Mouse (Mus musculus) forebrain, embryonic 10.5 days (tissue): ENCODE measurements around the gene Chrna10. TPM values are rescaled to one million over a fixed set of nuclear protein-coding genes. Genes with fewer than 3 reads are reported as not detected.
A peak's percentile ranks its signal among the peaks of the same experiment; 100 is the strongest.

ENCODE experiments used
- DNase-seq: peaks from one replicate; pipeline ENCODE4 v3.0.0-alpha.2; 2017; ENCODE audit warnings: low spot score; ENCODE audit errors: extremely low spot score
- H3K27ac ChIP-seq: fragments of 300-500 bp; sonication (generic); 2 replicates; pipeline ENCODE4 v1.5.1; 2016; ENCODE audit warnings: mild to moderate bottlenecking
- H3K27me3 ChIP-seq: fragments of 300-500 bp; sonication (generic); 2 replicates; pipeline ENCODE4 v1.6.1; 2016; ENCODE audit warnings: mild to moderate bottlenecking; ENCODE audit not compliant: poor library complexity, severe bottlenecking
- H3K36me3 ChIP-seq: fragments of 300-500 bp; sonication (generic); replicated peaks from 2 replicates; pipeline ENCODE4 v1.6.1; 2016; ENCODE audit warnings: mild to moderate bottlenecking, moderate library complexity
- H3K4me1 ChIP-seq: fragments of 300-500 bp; sonication (generic); 2 replicates; pipeline ENCODE4 v1.6.1; 2016
- H3K4me3 ChIP-seq: fragments of 300-500 bp; sonication (generic); 2 replicates; pipeline ENCODE4 v1.5.1; 2016; ENCODE audit warnings: mild to moderate bottlenecking, moderate library complexity
- H3K9me3 ChIP-seq: fragments of 300-500 bp; sonication (generic); 2 replicates; pipeline ENCODE4 v1.6.1; 2016; ENCODE audit warnings: mild to moderate bottlenecking, moderate library complexity
- WGBS: fragments of 180-500 bp; shearing (Covaris S2); methylation state at CpG from one replicate; pipeline ENCODE4 v1.1.7; 2016; 5-methylcytosine and 5-hydroxymethylcytosine counted together
- polyA plus RNA-seq: library from polyadenylated mRNA; unstranded; fragments of >200 nt; fragmentation: Nextera tagmentation; extraction: Ambion mirVana; gene quantifications from 2 replicates; pipeline ENCODE4 v1.2.1, GENCODE M21; 2016

The Chrna10 gene
- polyA plus RNA-seq, 1 experiment from 2014 or later: not detected

DNA sequence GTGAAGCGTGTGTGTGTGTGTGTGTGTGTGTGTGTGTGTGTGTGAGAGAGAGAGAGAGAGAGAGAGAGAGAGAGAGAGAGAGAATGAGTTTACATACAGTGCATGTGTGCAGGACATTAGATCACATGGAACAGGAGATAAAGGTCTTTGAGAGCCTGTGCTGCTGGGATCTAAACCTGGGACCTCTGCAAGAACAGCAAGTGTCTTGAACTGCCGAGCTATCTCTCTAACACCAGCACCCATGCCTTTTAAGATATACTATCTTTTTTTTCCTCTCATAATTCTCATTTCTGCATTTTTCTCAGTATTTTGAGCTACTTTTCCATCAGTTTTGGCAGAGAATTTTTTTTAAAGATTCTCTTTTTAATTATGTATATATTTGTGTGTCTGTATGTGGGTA lies 13.1 kb downstream of the Chrna10 start:
- no peak overlapping the region for H3K27ac ChIP-seq
- peaks cover 37% of the 10 kb centered on the region for H3K27me3 ChIP-seq
- 95% methylated on average over 2 of the region's 2 CpGs for WGBS
- no peaks in the 10 kb centered on the region for H3K36me3 ChIP-seq
- H3K9me3 ChIP-seq: no peaks in the 10 kb centered on the region
- no peak for DNase-seq
- H3K4me1 ChIP-seq: peaks cover 56% of the 10 kb centered on the region
- H3K4me3 ChIP-seq: no peak overlapping the region

DNA sequence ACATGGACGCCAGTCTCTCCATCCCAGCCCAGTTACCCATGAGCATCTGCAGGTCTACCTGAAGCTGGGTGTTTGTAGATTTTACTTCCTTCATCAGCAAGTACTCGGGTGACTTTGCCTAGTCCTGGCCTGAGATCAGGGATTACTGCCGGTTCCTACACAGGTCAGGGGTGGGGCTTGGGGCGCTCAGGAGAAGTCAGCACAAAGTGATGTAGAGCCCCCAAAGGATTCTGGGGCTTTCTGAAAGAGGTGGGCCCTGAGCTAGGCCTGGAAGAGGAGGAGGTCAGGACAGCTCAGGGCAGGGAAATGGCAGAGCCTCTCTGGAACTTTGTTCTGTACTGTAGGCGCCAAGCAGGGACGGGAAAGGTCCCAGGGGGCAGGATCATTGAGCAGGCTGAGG lies 13.9 kb downstream of the Chrna10 start:
- Histone ChIP-seq H3K27ac (peak overlapping the region; percentile 60; the same call in 1 of the 2 replicates), H3K27me3 (peaks cover 38% of the 10 kb centered on the region), H3K9me3 (no peaks in the 10 kb centered on the region), H3K4me3 (no peak overlapping the region), H3K4me1 (peaks cover 56% of the 10 kb centered on the region), H3K36me3 (no peaks in the 10 kb centered on the region)
- DNase-seq: no peak
- 51% methylated on average over 6 of the region's 6 CpGs for WGBS

DNA sequence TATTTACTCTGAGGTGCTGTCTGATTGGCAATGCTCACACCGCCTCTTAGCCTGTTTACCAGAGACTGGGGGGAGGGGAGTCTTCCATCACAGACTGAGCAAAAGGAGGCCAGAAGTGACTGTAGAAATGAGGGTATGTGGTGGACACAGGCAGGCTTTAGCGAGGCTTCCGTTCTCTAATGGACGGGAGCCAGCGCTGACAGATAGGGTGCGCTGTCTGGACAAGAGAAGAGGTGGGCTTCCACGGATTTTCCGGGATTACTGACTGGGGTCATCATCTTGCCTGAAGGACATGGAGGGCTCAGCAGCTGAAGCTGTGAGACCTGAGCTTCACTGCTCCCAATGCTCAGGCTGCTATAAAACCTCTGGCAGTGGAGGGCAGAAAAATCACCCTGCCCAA lies 14.4 kb downstream of the Chrna10 start:
- Histone ChIP-seq H3K27me3 (peaks cover 34% of the 10 kb centered on the region), H3K9me3 (no peaks in the 10 kb centered on the region), H3K27ac (no peak overlapping the region), H3K36me3 (no peaks in the 10 kb centered on the region), H3K4me3 (no peak overlapping the region), H3K4me1 (peaks cover 54% of the 10 kb centered on the region)
- no peak for DNase-seq
- WGBS: 51% methylated on average over 8 of the region's 8 CpGs

DNA sequence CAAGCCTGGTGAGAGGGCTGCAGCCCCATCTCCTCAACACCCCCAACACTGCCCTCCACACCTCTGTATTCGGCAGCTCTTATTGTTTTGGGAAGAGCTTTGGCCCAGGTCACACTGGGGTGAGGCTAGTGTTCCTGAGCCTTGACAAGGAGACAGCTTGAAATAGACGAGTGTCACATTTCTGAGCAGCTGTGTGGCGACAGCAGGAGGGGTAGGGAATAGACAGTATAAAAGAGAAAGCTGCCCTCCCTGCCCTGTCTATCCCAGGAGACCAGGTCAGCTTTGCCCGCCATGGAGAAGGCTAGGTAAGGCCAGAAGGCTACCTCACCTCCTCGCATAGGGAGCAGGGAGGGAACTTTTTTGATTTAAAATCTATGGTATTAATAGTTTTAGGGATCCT lies 15.1 kb downstream of the Chrna10 start, which contains the start of gene Art1:
Gene Art1 (plus strand): TSS at position 257 of the 400 bp plus-strand sequence.
- Histone ChIP-seq H3K27me3 (peaks cover 26% of the 10 kb centered on the region), H3K9me3 (no peaks in the 10 kb centered on the region), H3K27ac (peak within 1 kb of the TSS; percentile 79), H3K4me1 (peaks cover 47% of the 10 kb centered on the region), H3K4me3 (peak within 1 kb of the TSS; percentile 50; the same call in 1 of the 2 replicates), H3K36me3 (no peaks in the 10 kb centered on the region; the same call in 1 of the 2 replicates)
- WGBS: 41% methylated on average over 5 of the region's 5 CpGs
- no peak for DNase-seq

DNA sequence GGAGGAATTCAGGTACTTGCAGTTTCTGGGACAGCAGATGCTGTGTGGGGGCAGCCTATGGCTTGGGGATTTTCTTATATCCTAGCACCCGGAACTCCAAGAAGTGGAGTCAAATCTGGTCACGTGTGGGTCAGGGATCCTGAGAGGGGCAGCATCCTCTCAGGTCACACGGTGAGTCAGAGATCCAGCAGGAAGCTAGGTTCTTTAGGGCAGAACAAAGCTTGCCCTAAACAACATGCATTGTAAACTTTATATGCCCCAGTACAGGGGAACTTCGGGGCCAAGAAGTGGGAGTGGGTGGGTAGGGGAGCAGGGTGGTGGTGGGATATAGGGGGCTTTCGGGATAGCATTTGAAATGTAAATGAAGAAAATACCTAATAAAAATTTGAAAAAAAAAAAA lies 15.8 kb downstream of the Chrna10 start:
- Histone ChIP-seq H3K36me3 (peaks cover 2% of the 10 kb centered on the region), H3K27ac (peak overlapping the region; percentile 79)
- no peak for DNase-seq

DNA sequence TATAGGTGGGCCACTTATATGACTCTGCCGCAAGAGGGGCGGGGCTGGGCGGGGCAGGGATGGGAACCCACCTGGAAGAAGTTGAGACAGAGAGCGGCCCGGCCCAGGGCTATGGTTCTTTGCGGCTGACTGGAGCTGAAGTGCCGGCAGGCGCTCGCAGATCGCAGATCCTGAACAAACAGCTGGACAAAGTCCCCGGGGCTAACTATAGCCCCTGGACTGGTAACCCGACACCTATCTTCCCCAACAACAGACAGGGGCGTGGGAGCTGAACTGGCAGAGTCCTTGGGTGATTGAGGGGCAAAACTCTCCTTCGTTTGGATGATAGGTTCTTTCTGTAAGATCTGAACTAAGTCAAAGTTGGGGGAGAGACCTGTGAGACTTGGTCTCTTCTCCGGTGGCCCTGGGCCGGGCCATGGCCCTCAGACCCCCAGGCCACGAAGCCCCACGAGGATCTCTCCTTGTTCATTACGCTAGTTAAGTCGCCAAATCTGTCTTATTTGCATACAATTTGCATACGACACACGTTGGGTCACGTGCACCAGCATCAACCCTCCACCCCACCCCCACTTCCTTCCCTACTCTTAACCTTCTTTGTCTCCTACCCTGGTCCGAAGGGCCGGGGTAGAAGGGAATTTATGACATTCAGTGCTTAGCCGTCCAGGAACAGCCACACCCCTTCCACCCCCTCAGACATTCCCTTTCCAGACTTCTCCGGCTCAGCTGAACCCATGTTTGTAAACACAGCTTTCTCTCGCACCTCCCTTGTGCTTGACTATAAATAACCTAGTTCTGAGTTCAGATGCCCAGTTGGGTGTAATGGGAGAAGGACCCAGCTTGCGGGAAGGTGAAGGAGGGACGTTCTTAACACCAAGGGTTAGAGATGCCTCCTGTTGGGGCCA lies 16.6 kb downstream of the Chrna10 start:
- H3K27me3 ChIP-seq: peaks cover 17% of the 10 kb centered on the region

More for the DNA sequence above, 15.8 kb downstream of the Chrna10 start:
- H3K9me3 ChIP-seq: no peaks in the 10 kb centered on the region
- 63% methylated on average over 5 of the region's 5 CpGs for WGBS
- H3K4me3 ChIP-seq: peak overlapping the region; percentile 50; the same call in 1 of the 2 replicates
- H3K27me3 ChIP-seq: peaks cover 20% of the 10 kb centered on the region
- H3K4me1 ChIP-seq: peaks cover 44% of the 10 kb centered on the region

DNA sequence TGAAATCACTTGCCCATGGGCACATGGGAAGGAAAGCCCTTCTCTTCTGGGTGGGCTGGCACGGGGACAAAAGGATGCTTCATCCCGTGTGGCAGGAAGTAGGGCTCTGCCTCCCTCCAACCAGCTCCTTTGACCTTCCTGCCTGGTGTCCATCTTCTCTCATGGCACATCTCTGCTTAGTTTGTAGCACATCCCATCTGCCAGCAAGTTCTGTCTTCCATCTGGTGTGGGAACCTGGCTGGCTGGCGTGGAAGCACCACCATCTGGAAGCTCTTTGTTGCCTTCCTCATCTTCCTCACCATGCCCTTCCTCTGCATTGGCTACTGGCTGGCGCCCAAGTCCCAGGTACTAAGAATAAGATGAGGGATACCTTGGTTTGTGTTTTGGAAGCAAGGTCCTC lies 29.3 kb downstream of the Chrna10 start:
- H3K4me1 ChIP-seq: no peaks in the 10 kb centered on the region

More for the DNA sequence above, 16.6 kb downstream of the Chrna10 start:
- H3K27ac ChIP-seq: peak overlapping the region; percentile 79
- 4% methylated on average over 30 of the region's 30 CpGs for WGBS
- H3K4me1 ChIP-seq: peaks cover 44% of the 10 kb centered on the region
- no peaks in the 10 kb centered on the region for H3K9me3 ChIP-seq
- H3K4me3 ChIP-seq: peak overlapping the region; percentile 50
- H3K36me3 ChIP-seq: peaks cover 8% of the 10 kb centered on the region
- peak; percentile 66 for DNase-seq

DNA sequence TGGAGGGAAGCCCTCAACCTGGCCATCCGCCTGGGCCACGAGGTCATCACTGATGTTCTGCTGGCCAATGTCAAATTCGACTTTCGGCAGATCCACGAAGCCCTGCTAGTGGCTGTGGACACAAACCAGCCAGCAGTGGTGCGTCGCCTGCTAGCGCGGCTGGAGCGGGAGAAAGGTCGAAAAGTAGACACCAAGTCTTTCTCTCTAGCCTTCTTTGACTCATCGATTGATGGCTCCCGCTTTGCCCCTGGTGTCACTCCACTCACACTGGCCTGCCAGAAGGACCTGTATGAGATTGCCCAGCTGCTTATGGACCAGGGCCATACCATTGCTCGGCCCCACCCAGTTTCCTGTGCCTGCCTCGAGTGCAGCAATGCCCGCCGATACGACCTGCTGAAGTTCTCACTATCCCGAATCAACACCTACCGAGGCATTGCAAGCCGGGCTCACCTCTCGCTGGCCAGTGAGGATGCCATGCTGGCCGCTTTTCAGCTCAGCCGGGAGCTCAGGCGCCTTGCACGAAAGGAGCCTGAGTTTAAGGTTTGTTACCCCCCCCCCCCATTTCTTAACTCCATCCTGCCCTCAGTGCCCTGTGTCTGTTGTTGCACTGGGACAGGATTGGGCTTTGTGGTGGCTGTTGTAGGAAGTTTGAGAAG lies 32.5 kb downstream of the Chrna10 start:
- no peak overlapping the region for H3K4me3 ChIP-seq
- no peaks in the 10 kb centered on the region for H3K9me3 ChIP-seq
- H3K4me1 ChIP-seq: no peaks in the 10 kb centered on the region
- no peak for DNase-seq
- H3K27ac ChIP-seq: no peak overlapping the region
- WGBS: 95% methylated on average over 26 of the region's 26 CpGs
- no peaks in the 10 kb centered on the region for H3K27me3 ChIP-seq
- H3K36me3 ChIP-seq: peaks cover 99% of the 10 kb centered on the region

More for the DNA sequence above, 29.3 kb downstream of the Chrna10 start:
- Histone ChIP-seq H3K36me3 (peaks cover 85% of the 10 kb centered on the region), H3K9me3 (no peaks in the 10 kb centered on the region; the same call in 1 of the 2 replicates), H3K27me3 (no peaks in the 10 kb centered on the region), H3K4me3 (no peak overlapping the region), H3K27ac (no peak overlapping the region)
- WGBS: 92% methylated on average over 4 of the region's 4 CpGs
- no peak for DNase-seq

DNA sequence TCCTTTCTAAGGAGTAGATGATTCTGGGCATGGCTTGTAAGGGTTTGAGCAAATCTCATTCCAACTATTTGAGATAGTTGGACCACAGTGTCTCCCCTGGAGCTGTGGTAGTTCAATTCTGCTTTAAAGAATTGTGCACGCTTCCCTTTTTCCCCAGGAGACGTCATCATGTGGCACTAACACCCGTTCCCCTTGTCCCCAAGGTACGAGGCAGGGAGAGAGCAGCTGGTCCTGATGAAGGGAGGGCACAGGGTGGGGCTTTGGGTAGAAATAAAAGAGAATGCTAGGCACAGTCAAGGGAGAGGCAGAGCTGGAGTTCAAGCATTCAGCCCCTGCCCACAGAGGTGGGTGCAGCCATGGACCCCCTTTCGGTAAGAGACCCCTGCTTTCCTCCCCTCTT lies 33.8 kb downstream of the Chrna10 start, which contains the start of gene Trpc2:
Gene Trpc2 (plus strand): TSS at position 301 of the 400 bp plus-strand sequence.
- Histone ChIP-seq H3K27ac (no peak within 1 kb of the TSS), H3K4me3 (no peak within 1 kb of the TSS), H3K36me3 (peaks cover 99% of the 10 kb centered on the region), H3K27me3 (no peaks in the 10 kb centered on the region), H3K9me3 (no peaks in the 10 kb centered on the region), H3K4me1 (no peaks in the 10 kb centered on the region)
- no peak for DNase-seq
- 83% methylated on average over 5 of the region's 5 CpGs for WGBS

DNA sequence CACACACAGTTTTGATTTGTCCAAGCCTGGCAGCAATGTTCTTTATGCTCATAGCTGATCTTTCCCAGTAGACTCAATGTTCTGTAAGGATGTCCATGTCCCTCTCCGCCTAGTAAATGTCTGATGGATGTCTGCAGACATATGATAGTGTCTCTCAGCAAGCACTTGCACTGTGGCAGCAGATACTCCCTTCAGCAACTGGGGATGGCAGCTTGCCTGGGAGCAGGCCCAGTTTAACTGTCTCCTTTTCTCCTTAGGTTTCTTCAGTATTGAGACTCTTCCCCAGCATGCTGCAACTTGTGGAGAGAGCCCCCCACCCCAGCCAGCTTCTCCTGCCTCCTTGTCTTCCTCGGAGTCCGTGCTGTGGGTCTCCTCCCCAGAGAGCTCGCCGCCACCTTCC lies 34.8 kb downstream of the Chrna10 start:
- H3K36me3 ChIP-seq: peaks cover 99% of the 10 kb centered on the region
- H3K27ac ChIP-seq: no peak overlapping the region
- H3K4me1 ChIP-seq: no peaks in the 10 kb centered on the region
- no peak for DNase-seq
- WGBS: over 99% methylated on average over 5 of the region's 5 CpGs
- no peak overlapping the region for H3K4me3 ChIP-seq
- H3K9me3 ChIP-seq: no peaks in the 10 kb centered on the region
- no peaks in the 10 kb centered on the region for H3K27me3 ChIP-seq

DNA sequence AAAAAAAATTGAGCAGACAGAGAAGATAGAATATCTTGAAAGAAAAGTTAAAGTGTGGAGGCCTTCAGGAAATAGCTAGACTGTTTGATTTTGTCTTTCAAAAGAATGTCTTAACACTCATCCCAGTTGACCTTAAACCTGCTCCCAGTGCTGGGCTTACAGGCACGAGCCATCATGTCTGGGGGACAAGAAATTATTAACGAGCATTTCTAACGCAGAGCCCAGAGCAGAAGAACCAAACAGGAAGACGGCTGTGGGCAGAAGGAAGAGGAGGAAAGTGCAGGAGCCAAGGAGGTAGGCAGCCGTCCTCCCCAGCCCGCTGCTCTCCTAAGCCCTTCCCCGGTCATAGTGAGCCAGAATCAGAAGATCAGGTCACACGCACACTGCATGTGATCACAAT lies 36.3 kb downstream of the Chrna10 start:
- Histone ChIP-seq H3K9me3 (no peaks in the 10 kb centered on the region), H3K27ac (no peak overlapping the region), H3K4me3 (no peak overlapping the region), H3K4me1 (no peaks in the 10 kb centered on the region), H3K36me3 (peaks cover 98% of the 10 kb centered on the region), H3K27me3 (no peaks in the 10 kb centered on the region)
- no peak for DNase-seq
- WGBS: 91% methylated on average over 8 of the region's 8 CpGs

DNA sequence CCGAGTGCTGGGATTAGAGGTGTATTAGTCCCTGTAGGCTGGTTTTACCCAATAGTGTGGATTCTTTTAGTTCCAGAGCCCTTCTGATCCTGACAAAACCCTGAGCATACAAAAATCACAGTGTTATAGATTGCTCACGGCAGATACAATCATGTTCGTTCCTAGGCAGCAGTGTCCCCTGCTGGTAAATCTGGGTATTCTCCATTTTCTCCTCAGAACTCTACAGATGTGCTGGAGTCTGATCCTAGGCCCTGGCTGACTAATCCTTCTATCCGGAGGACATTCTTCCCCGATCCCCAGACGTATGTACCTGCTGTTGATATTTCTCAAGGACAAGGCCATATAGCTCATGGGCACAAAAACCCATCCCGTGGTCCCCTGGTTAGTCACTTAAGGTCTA lies 38.1 kb downstream of the Chrna10 start:
- H3K36me3 ChIP-seq: peaks cover 98% of the 10 kb centered on the region
- 83% methylated on average over 7 of the region's 7 CpGs for WGBS
- H3K27me3 ChIP-seq: no peaks in the 10 kb centered on the region
- H3K27ac ChIP-seq: no peak overlapping the region
- H3K4me3 ChIP-seq: no peak overlapping the region
- no peak for DNase-seq
- no peaks in the 10 kb centered on the region for H3K4me1 ChIP-seq
- H3K9me3 ChIP-seq: no peaks in the 10 kb centered on the region
